Mouse (Mus musculus): ENCODE data around the gene Dcps. TPM values are rescaled to one million over a fixed set of nuclear protein-coding genes. Genes with fewer than 3 reads are reported as not detected.
A peak's percentile ranks its signal among the peaks of the same experiment; 100 is the strongest.

Gene Dcps
- polyA plus RNA-seq, 1 experiment from 2014 or later = 58.6 TPM

DNA sequence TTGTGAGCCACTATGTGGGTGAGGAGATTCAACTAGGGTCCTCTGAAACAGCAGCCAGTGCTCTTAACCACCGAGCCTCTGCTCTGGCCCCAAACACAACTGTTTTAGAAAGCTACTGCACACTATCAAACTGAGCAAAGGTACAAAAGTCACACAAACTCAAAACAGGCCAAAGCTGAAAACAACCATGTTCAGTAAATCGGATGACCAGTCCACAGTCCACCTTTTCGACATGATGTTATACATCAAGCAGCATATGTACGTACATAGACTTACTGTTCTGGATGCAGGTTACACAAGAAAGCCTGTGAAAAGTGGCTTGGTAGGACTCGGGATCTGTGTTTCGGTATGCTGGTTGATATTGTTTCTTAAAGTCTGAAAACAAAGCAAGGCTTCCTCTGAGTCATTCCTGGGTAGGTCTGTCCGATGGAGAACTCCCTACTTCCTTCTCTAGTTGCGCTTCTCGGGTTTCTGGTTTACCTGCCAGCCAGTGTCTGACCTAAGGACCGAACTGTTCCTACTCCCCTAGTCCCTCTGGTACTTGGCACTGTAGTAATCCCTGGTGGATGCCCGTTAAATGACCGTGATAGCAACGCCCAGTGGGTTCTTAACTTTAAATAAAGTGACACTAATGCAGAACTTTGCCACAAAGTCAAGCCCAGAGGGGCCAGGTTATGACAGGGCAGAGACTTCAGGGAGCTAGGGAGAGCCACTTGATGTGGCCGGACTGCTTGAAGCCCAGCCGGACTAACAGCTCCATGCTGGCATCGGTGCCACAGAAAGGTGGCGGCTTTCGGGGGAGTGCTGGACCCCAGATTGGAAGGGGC lies 23.3 kb upstream of the Dcps start:
- peak overlapping the region; percentile 74 for H3K4me3 ChIP-seq (replicated peaks)
- H3K27me3 ChIP-seq = no peaks in the 10 kb centered on the region
- DNase-seq (no peak), ATAC-seq (ENCODE audit: low read depth) (no peak; the same call in 1 of the 2 replicates)
- H3K27ac ChIP-seq = peak overlapping the region; percentile 68
- peak overlapping the region; percentile 84 for H3K9ac ChIP-seq
- peak overlapping the region; percentile 88 for H3K4me2 ChIP-seq
- H3K9me3 ChIP-seq (replicated peaks) = no peaks in the 10 kb centered on the region
- H3K4me1 ChIP-seq (replicated peaks) = peaks cover 50% of the 10 kb centered on the region
- peaks cover 1% of the 10 kb centered on the region for H3K36me3 ChIP-seq
- WGBS (ENCODE audit: insufficient replicate concordance) = 21% methylated on average over 18 of the region's 18 CpGs

DNA sequence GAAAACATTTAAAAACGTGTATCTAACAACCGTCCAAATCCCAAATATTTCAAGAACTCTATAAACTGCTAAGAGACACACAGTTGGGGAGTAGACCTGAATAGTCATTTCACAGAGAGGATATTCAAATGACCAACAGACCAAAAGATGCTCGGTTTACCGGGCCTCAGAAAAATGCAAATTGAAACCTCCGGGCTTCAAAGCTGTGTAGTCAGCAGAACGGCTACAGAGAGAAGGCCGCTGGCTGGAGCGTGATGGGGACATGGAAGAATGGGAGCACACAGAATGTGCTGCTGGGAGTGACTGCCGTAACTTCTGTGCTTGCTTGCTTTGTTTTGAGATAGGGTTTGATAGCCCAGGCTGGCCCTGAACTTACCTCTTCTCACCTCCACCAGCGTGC lies 22.5 kb upstream of the Dcps start:
- no peak for ATAC-seq (ENCODE audit: low read depth)
- no peaks in the 10 kb centered on the region for H3K9me3 ChIP-seq (replicated peaks)
- 79% methylated on average over 10 of the region's 10 CpGs for WGBS (ENCODE audit: insufficient replicate concordance)
- DNase-seq = no peak
- H3K4me1 ChIP-seq (replicated peaks) = peaks cover 43% of the 10 kb centered on the region
- peak overlapping the region; percentile 88 for H3K4me2 ChIP-seq
- no peaks in the 10 kb centered on the region for H3K27me3 ChIP-seq
- H3K36me3 ChIP-seq = no peaks in the 10 kb centered on the region
- H3K9ac ChIP-seq = 0 out of 2 replicates have a peak overlapping the region, but pooled peaks have one; percentile 84
- 0 out of 2 replicates have a peak overlapping the region, but pooled peaks have one; percentile 11 for H3K27ac ChIP-seq
- H3K4me3 ChIP-seq (replicated peaks) = no peak overlapping the region

DNA sequence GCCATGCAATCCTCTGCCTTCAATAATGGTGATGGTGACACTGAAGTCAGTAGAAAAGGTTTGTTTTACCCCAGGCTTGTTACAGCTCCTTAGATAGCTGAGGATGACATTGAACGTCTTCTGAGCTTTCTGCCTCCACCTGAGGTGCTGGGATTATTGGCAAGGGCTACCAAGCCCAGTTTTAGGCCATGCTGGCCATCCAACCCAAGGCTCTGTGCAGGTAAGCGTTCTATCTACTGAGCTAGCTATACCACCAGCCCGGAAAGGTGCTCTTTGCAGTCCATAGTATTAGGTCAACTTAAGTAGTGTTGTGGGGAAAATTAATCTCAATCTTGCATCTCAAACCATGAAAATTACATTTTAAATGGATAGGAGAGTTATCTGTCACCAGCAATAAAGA lies 21.8 kb upstream of the Dcps start:
- Histone ChIP-seq H3K4me3 (replicated peaks) (no peak overlapping the region), H3K27ac (no peak overlapping the region), H3K4me2 (no peak overlapping the region), H3K9ac (no peak overlapping the region), H3K9me3 (replicated peaks) (no peaks in the 10 kb centered on the region), H3K27me3 (no peaks in the 10 kb centered on the region), H3K4me1 (replicated peaks) (peaks cover 36% of the 10 kb centered on the region), H3K36me3 (no peaks in the 10 kb centered on the region)
- no peak for ATAC-seq (ENCODE audit: low read depth)
- 81% methylated on average over 3 of the region's 3 CpGs for WGBS (ENCODE audit: insufficient replicate concordance)
- no peak for DNase-seq

DNA sequence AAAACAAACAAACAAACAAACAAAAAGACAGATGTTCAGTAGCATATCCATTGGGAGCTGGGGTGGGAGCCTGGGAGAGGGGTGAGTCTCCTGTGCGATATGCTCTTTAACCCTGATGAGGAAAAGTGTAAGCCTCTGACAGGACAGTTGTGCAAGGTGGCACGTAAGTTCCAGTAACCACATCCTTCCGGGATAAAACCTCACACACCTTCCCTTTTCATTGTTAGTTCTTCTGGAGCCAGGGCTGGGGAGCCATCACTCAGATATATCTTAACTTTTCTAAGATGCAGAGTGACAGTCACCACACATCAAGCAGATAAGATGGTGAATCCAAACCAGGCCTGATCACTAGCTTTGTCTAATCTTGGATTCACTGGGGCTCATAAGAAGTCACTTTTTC lies 18.2 kb upstream of the Dcps start:
- 61% methylated on average over 3 of the region's 3 CpGs for WGBS (ENCODE audit: insufficient replicate concordance)
- Histone ChIP-seq H3K4me1 (replicated peaks) (peaks cover 8% of the 10 kb centered on the region), H3K27me3 (no peaks in the 10 kb centered on the region), H3K36me3 (peaks cover 15% of the 10 kb centered on the region), H3K9me3 (replicated peaks) (no peaks in the 10 kb centered on the region), H3K4me3 (replicated peaks) (no peak overlapping the region), H3K4me2 (no peak overlapping the region), H3K27ac (no peak overlapping the region), H3K9ac (no peak overlapping the region)
- ATAC-seq (ENCODE audit: low read depth) (no peak), DNase-seq (no peak)

DNA sequence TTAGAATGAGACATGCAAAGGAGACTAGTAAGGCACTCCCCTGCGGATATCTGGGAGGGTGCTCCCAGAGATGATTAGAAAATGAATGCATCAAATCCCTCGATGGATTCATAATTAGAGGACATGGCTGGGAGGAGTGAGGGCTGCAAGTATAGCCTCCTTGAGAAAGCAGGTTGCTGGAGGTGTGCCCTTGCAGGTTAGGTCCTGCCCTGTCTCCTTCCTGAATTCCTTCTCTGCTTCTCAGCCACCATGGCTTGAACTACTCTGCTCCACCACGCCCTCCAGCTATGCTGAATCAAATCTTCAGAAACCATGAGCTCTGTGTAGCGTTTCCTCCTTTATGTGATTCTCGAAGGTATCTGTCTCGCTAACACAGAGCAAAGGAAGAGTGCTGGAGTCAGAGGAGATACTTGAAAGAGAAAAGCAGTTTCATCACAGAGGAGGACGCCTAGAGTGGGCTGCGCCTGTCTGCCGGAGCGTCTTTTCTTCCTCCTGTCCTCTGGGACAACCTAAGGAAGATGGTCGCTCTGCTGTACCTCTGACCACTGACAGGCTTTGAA lies 17.2 kb upstream of the Dcps start:
- WGBS (ENCODE audit: insufficient replicate concordance) = 82% methylated on average over 11 of the region's 11 CpGs
- DNase-seq = no peak

DNA sequence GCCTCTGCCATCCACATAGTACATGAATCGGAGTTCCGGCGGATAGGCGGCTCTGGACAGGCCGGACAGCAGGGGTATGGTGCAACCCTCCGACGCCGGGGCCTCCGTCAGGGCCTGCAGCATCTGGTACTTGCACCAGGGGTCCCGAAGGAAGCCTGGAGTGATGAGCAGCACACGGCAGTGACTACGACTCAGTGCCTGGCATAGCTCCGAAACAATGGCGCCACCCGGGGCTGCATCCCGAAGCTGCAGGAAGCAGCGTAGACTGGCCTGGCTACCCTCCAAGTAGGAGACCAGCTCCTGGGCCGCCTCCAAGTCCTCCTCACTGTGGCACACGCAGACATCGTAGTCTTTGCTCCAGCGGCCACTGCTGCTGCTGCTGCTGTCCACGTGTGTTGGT lies 12.8 kb upstream of the Dcps start:
- ATAC-seq (ENCODE audit: low read depth) = no peak
- 85% methylated on average over 22 of the region's 22 CpGs for WGBS (ENCODE audit: insufficient replicate concordance)

More for the DNA sequence above, 17.2 kb upstream of the Dcps start:
- Histone ChIP-seq H3K36me3 (peaks cover 23% of the 10 kb centered on the region), H3K4me1 (replicated peaks) (no peaks in the 10 kb centered on the region), H3K9ac (no peak overlapping the region), H3K4me3 (replicated peaks) (no peak overlapping the region), H3K27me3 (no peaks in the 10 kb centered on the region), H3K9me3 (replicated peaks) (no peaks in the 10 kb centered on the region), H3K27ac (no peak overlapping the region), H3K4me2 (no peak overlapping the region)
- ATAC-seq (ENCODE audit: low read depth) = no peak

DNA sequence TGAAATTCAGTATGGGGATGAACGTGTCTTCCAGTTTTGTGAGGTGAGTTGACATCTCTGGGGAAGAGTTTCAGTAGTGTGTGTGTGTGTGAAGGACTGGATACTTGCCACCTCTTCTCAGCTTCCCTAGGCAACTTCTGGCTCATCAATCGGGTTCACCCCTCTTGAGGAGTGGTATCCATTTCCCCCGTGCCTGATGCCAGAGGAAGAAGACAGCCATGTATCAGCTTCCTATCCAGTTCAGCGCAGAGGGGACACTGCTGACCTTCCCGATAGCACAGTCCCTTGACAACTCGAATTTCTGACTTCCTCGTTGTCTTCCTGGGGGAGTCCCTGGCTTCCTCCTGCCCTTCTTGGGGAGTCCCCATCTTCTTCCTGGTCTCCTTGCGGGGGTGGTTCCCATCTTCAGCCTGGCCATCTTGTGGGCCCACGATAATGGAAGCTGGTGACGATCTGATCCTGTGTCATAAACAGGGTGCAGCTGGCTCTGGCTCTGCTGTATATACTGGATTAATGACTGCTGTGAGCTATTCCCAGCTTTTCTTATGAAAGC lies 11.6 kb upstream of the Dcps start:
- Histone ChIP-seq H3K9ac (no peak overlapping the region), H3K9me3 (replicated peaks) (no peaks in the 10 kb centered on the region), H3K27ac (no peak overlapping the region), H3K4me3 (replicated peaks) (no peak overlapping the region), H3K36me3 (peaks cover 30% of the 10 kb centered on the region), H3K27me3 (no peaks in the 10 kb centered on the region), H3K4me2 (no peak overlapping the region), H3K4me1 (replicated peaks) (no peaks in the 10 kb centered on the region)
- no peak for DNase-seq
- 71% methylated on average over 10 of the region's 10 CpGs for WGBS (ENCODE audit: insufficient replicate concordance)
- no peak for ATAC-seq (ENCODE audit: low read depth)

More for the DNA sequence above, 12.8 kb upstream of the Dcps start:
- Histone ChIP-seq H3K4me3 (replicated peaks) (no peak overlapping the region), H3K4me2 (no peak overlapping the region), H3K27ac (no peak overlapping the region), H3K36me3 (peaks cover 30% of the 10 kb centered on the region), H3K9me3 (replicated peaks) (no peaks in the 10 kb centered on the region), H3K4me1 (replicated peaks) (no peaks in the 10 kb centered on the region), H3K27me3 (no peaks in the 10 kb centered on the region), H3K9ac (no peak overlapping the region)
- DNase-seq = no peak

DNA sequence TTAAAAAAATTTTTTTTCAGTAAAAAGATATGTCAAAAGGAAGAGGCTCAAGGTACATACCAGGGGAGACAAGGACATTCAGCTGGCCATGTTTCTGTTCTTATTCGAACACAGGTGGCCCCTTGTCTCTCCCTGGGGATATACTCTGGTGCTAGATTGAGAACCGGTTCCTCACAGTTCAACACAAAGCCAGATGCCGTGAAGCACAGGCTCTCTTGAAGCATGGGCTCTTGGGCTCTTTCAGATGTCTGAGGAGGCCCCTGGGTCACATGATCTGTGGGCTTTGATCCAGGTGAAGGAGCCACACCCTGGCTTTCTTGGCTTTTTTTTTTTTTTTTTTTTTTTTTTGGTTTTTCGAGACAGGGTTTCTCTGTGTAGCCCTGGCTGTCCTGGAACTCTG lies 10.6 kb upstream of the Dcps start:
- Histone ChIP-seq H3K4me1 (replicated peaks) (no peaks in the 10 kb centered on the region), H3K9ac (no peak overlapping the region), H3K4me3 (replicated peaks) (no peak overlapping the region), H3K27ac (no peak overlapping the region), H3K36me3 (peaks cover 29% of the 10 kb centered on the region), H3K9me3 (replicated peaks) (no peaks in the 10 kb centered on the region), H3K4me2 (no peak overlapping the region), H3K27me3 (no peaks in the 10 kb centered on the region)
- ATAC-seq (ENCODE audit: low read depth) = no peak
- DNase-seq = no peak
- 84% methylated on average over 4 of the region's 4 CpGs for WGBS (ENCODE audit: insufficient replicate concordance)

DNA sequence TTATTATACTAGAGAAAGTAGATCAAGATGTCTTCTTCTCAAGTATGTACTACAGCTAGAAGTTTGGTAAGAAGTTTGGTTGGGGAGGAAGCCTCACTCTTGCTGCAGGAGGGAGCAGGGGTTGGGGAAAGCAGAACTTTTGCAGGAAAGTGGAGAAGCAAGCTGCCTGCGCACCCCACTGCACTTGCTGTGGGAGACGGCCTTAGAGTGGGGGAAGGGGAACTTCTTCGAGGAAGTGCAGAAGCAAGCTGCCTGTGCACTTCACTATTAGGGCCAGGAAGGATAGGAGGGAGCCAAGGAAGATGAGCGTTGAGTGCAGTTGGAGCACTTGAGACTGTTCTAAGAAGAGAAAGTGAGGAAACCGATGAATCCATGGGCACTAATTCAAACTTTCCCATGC lies 7.5 kb upstream of the Dcps start:
- Histone ChIP-seq H3K27ac (no peak overlapping the region), H3K9me3 (replicated peaks) (no peaks in the 10 kb centered on the region), H3K27me3 (no peaks in the 10 kb centered on the region), H3K9ac (no peak overlapping the region), H3K4me3 (replicated peaks) (no peak overlapping the region), H3K4me1 (replicated peaks) (no peaks in the 10 kb centered on the region), H3K4me2 (no peak overlapping the region), H3K36me3 (peaks cover 8% of the 10 kb centered on the region)
- DNase-seq (no peak), ATAC-seq (ENCODE audit: low read depth) (no peak)
- 19% methylated on average over 5 of the region's 5 CpGs for whole genome bisulfite sequencing (ENCODE audit: insufficient replicate concordance)

DNA sequence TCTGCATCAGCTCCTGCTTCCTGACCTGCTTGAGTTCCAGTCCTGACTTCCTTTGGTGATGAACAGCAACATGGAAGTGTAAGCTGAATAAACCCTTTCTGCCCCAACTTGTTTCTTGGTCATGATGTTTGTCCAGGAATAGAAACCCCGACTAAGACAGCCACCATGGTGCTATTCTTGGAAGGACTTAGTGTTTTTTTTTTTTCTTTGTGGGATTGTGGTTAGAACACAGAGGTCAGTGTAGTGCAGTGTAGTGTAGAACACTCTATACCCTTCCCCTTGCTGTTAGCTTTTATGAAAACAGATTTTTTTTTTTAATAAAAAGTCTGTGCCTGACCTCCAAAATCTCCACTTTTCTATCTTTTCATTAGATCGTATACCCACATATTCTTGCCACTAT lies 7.0 kb upstream of the Dcps start:
- Histone ChIP-seq H3K4me2 (no peak overlapping the region), H3K36me3 (peaks cover 6% of the 10 kb centered on the region; the same call in 1 of the 2 replicates), H3K27me3 (no peaks in the 10 kb centered on the region), H3K9ac (no peak overlapping the region), H3K9me3 (replicated peaks) (no peaks in the 10 kb centered on the region), H3K4me1 (replicated peaks) (no peaks in the 10 kb centered on the region), H3K4me3 (replicated peaks) (no peak overlapping the region), H3K27ac (no peak overlapping the region)
- 35% methylated on average over 2 of the region's 2 CpGs for WGBS (ENCODE audit: insufficient replicate concordance)
- DNase-seq (no peak), ATAC-seq (ENCODE audit: low read depth) (no peak)

DNA sequence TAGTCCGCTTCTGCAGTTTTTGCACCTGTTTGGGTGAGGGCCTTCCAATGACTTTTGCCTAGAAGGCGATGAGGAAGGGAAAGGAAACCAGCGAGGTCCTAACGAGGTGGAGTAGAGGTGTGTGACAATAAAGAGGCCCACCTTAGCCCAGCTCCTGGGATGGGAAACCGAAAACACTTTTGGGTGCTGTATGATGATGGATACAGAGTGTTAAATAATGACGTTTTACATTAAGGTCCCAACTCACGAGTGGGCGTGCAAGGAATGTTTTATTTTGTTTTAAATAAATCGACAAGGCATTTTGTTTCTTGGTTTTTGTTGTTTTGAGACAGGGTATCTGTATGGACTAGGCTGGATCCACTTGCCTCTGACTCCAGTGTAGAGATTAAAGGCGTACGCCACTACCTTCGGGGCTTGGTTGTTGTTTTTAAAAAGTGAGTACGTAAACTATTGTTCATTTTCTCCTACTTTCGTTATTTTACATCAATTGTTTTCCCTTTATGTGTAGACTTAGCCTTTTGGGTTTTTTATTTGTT lies 331 bp upstream of the Dcps start:
- 39% methylated on average over 14 of the region's 14 CpGs for WGBS (ENCODE audit: insufficient replicate concordance)
- Histone ChIP-seq H3K4me1 (replicated peaks) (peaks cover 34% of the 10 kb centered on the region), H3K27ac (no peak overlapping the region), H3K27me3 (no peaks in the 10 kb centered on the region), H3K4me2 (peak overlapping the region; percentile 91), H3K9me3 (replicated peaks) (no peaks in the 10 kb centered on the region), H3K36me3 (peaks cover under 1% of the 10 kb centered on the region), H3K9ac (peak overlapping the region; percentile 52; the same call in 1 of the 2 replicates), H3K4me3 (replicated peaks) (peak overlapping the region; percentile 74)
- ATAC-seq (ENCODE audit: low read depth) = no peak
- no peak for DNase-seq

Measured in liver, embryonic 13.5 days (tissue).